Mouse (Mus musculus): ENCODE results near the gene Dcxr. TPM values are rescaled to one million over a fixed set of nuclear protein-coding genes. Genes with fewer than 3 reads are reported as not detected.

Gene Dcxr
- polyA plus RNA-seq, 1 experiment from 2014 or later = 11.8 TPM

GRCm38 (mm10) chr11:120727564-120727963, 483 bp upstream of the Dcxr start:
- no peak overlapping the region for H3K4me3 ChIP-seq
- no peak overlapping the region for H3K4me2 ChIP-seq (replicated peaks)

GRCm38 (mm10) chr11:120726243-120727168, 575 bp downstream of the Dcxr start:
- Histone ChIP-seq H3K9ac (replicated peaks) (peak overlapping the region; percentile 66), H3K9me3 (no peaks in the 10 kb centered on the region), H3K4me1 (peaks cover 27% of the 10 kb centered on the region), H3K36me3 (no peaks in the 10 kb centered on the region), H3K4me3 (peak overlapping the region; percentile 58), H3K4me2 (replicated peaks) (peak overlapping the region; percentile 88), H3K27ac (replicated peaks) (no peak overlapping the region), H3K27me3 (peaks cover 77% of the 10 kb centered on the region)
- peak; percentile 50 for ATAC-seq (ENCODE audit: low FRiP score, low read depth)
- WGBS = 16% methylated on average over 34 of the region's 36 CpGs

More at GRCm38 (mm10) chr11:120727564-120727963, 483 bp upstream of the Dcxr start:
- Histone ChIP-seq H3K9ac (replicated peaks) (no peak overlapping the region), H3K27ac (replicated peaks) (no peak overlapping the region), H3K4me1 (peaks cover 17% of the 10 kb centered on the region), H3K27me3 (peaks cover 70% of the 10 kb centered on the region), H3K9me3 (no peaks in the 10 kb centered on the region), H3K36me3 (no peaks in the 10 kb centered on the region)
- ATAC-seq (ENCODE audit: low FRiP score, low read depth) = no peak
- 60% methylated on average over 12 of the region's 12 CpGs for WGBS

GRCm38 (mm10) chr11:120723509-120723908, 3.6 kb downstream of the Dcxr start:
- Histone ChIP-seq H3K4me3 (no peak overlapping the region), H3K27me3 (peaks cover 64% of the 10 kb centered on the region), H3K9ac (replicated peaks) (no peak overlapping the region), H3K4me1 (peaks cover 34% of the 10 kb centered on the region), H3K4me2 (replicated peaks) (no peak overlapping the region), H3K27ac (replicated peaks) (no peak overlapping the region), H3K36me3 (peaks cover 17% of the 10 kb centered on the region), H3K9me3 (no peaks in the 10 kb centered on the region)
- WGBS = 81% methylated on average over 7 of the region's 7 CpGs
- no peak for ATAC-seq (ENCODE audit: low FRiP score, low read depth)

- 89% methylated on average over 11 of the region's 11 CpGs for WGBS
- Histone ChIP-seq H3K27me3 (peaks cover 59% of the 10 kb centered on the region), H3K36me3 (peaks cover 22% of the 10 kb centered on the region), H3K9me3 (no peaks in the 10 kb centered on the region), H3K4me1 (peaks cover 34% of the 10 kb centered on the region), H3K4me2 (replicated peaks) (peak overlapping the region; percentile 87; the same call in 1 of the 2 replicates), H3K27ac (replicated peaks) (no peak overlapping the region), H3K9ac (replicated peaks) (no peak overlapping the region), H3K4me3 (peak overlapping the region; percentile 71; the same call in 1 of the 2 replicates)
- ATAC-seq (ENCODE audit: low FRiP score, low read depth) = no peak
Observed at GRCm38 (mm10) chr11:120722761-120723382, 4.2 kb downstream of the Dcxr start.

GRCm38 (mm10) chr11:120722067-120722630, 4.9 kb downstream of the Dcxr start:
- H3K4me2 ChIP-seq (replicated peaks) = peak overlapping the region; percentile 87
- ATAC-seq (ENCODE audit: low FRiP score, low read depth) = no peak
- no peaks in the 10 kb centered on the region for H3K9me3 ChIP-seq
- no peak overlapping the region for H3K27ac ChIP-seq (replicated peaks)
- peaks cover 30% of the 10 kb centered on the region for H3K36me3 ChIP-seq
- peaks cover 34% of the 10 kb centered on the region for H3K4me1 ChIP-seq
- H3K27me3 ChIP-seq = peaks cover 59% of the 10 kb centered on the region
- peak overlapping the region; percentile 71 for H3K4me3 ChIP-seq
- WGBS = 21% methylated on average over 21 of the region's 21 CpGs
- H3K9ac ChIP-seq (replicated peaks) = peak overlapping the region; percentile 89

- peak within 1 kb of the TSS; percentile 56 for H3K27ac ChIP-seq (replicated peaks)
- peak within 1 kb of the TSS; percentile 87 for H3K4me2 ChIP-seq (replicated peaks)
- no peaks in the 10 kb centered on the region for H3K9me3 ChIP-seq
- peaks cover 27% of the 10 kb centered on the region for H3K4me1 ChIP-seq
- peak within 1 kb of the TSS; percentile 89 for H3K9ac ChIP-seq (replicated peaks)
- H3K27me3 ChIP-seq = peaks cover 54% of the 10 kb centered on the region
- peak; percentile 82 for ATAC-seq (ENCODE audit: low FRiP score, low read depth)
- peaks cover 36% of the 10 kb centered on the region for H3K36me3 ChIP-seq
- H3K4me3 ChIP-seq = peak within 1 kb of the TSS; percentile 71
- WGBS = under 1% methylated on average over 86 of the region's 90 CpGs
Observed at GRCm38 (mm10) chr11:120721124-120722066, 5.7 kb downstream of the Dcxr start, which contains the start of gene Rac3. Rac3 (plus strand) TSS chr11:120721470.

- H3K4me3 ChIP-seq = peak overlapping the region; percentile 71
- H3K4me1 ChIP-seq = peaks cover 29% of the 10 kb centered on the region
- WGBS = 9% methylated on average over 17 of the region's 17 CpGs
- H3K27me3 ChIP-seq = peaks cover 45% of the 10 kb centered on the region
- peak; percentile 24; the same call in 1 of the 2 replicates for ATAC-seq (ENCODE audit: low FRiP score, low read depth)
- peak overlapping the region; percentile 87 for H3K4me2 ChIP-seq (replicated peaks)
- H3K9me3 ChIP-seq = no peaks in the 10 kb centered on the region
- peaks cover 42% of the 10 kb centered on the region for H3K36me3 ChIP-seq
- peak overlapping the region; percentile 89 for H3K9ac ChIP-seq (replicated peaks)
- H3K27ac ChIP-seq (replicated peaks) = 0 out of 2 replicates have a peak overlapping the region, but pooled peaks have one; percentile 42
Observed at GRCm38 (mm10) chr11:120720450-120720849, 6.6 kb downstream of the Dcxr start.

GRCm38 (mm10) chr11:120719841-120720376, 7.2 kb downstream of the Dcxr start:
- peaks cover 42% of the 10 kb centered on the region for H3K36me3 ChIP-seq
- H3K27ac ChIP-seq (replicated peaks) = no peak overlapping the region
- 90% methylated on average over 13 of the region's 13 CpGs for WGBS
- H3K4me3 ChIP-seq = no peak overlapping the region
- no peak overlapping the region; the same call in 1 of the 2 replicates for H3K9ac ChIP-seq (replicated peaks)
- no peak for ATAC-seq (ENCODE audit: low FRiP score, low read depth)
- H3K27me3 ChIP-seq = peaks cover 40% of the 10 kb centered on the region
- H3K9me3 ChIP-seq = no peaks in the 10 kb centered on the region
- H3K4me2 ChIP-seq (replicated peaks) = peak overlapping the region; percentile 87; the same call in 1 of the 2 replicates
- peaks cover 34% of the 10 kb centered on the region for H3K4me1 ChIP-seq

- H3K9me3 ChIP-seq = no peaks in the 10 kb centered on the region
- H3K36me3 ChIP-seq = peaks cover 42% of the 10 kb centered on the region
- H3K4me2 ChIP-seq (replicated peaks) = no peak overlapping the region
- WGBS = 92% methylated on average over 9 of the region's 9 CpGs
- H3K4me1 ChIP-seq = peaks cover 41% of the 10 kb centered on the region
- no peak overlapping the region for H3K27ac ChIP-seq (replicated peaks)
- H3K27me3 ChIP-seq = peaks cover 38% of the 10 kb centered on the region
- no peak overlapping the region for H3K4me3 ChIP-seq
- no peak overlapping the region for H3K9ac ChIP-seq (replicated peaks)
- ATAC-seq (ENCODE audit: low FRiP score, low read depth) = no peak
Observed at GRCm38 (mm10) chr11:120719242-120719641, 7.8 kb downstream of the Dcxr start.

- no peak for ATAC-seq (ENCODE audit: low FRiP score, low read depth)
- Histone ChIP-seq H3K27ac (replicated peaks) (no peak overlapping the region), H3K4me2 (replicated peaks) (peak overlapping the region; percentile 84; the same call in 1 of the 2 replicates), H3K4me1 (peaks cover 38% of the 10 kb centered on the region), H3K27me3 (peaks cover 5% of the 10 kb centered on the region), H3K36me3 (peaks cover 50% of the 10 kb centered on the region), H3K9me3 (no peaks in the 10 kb centered on the region), H3K9ac (replicated peaks) (no peak overlapping the region; the same call in 1 of the 2 replicates), H3K4me3 (no peak overlapping the region)
- 95% methylated on average over 9 of the region's 9 CpGs for WGBS
Observed at GRCm38 (mm10) chr11:120715131-120715530, 11.9 kb downstream of the Dcxr start.
